Mouse (Mus musculus): Measurements from ENCODE around the gene Gm21294.
"Not testable (repeated sequence)": the region's sequence is repeated elsewhere in the genome, so short reads cannot be mapped to it uniquely, and the experiment has no call there.

Gene Gm21294

DNA sequence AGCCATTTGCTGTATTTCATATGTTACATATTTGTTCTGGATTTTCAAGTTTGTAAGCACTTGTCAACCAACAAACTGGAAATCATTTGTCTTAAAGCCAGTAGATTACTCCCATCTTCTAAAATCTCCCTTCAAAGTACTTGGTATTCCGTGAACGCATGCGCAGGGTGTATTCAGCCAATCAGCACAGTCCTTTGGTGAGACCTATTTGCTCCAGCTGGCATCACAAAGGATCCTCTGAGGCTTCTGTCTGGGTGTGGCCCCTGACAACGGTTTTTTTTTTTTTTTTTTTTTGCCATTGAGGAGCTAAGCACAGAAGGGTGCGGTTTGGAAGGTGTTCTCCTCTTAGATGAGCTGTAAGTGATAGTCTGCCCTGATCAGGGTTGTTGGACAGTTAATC is at the start of gene Gm21294:
Gm21294 (plus strand) TSS at position 301 of the 400 bp plus-strand sequence.
- not testable (repeated sequence) for DNase-seq (ENCODE audit: low spot score)

DNA sequence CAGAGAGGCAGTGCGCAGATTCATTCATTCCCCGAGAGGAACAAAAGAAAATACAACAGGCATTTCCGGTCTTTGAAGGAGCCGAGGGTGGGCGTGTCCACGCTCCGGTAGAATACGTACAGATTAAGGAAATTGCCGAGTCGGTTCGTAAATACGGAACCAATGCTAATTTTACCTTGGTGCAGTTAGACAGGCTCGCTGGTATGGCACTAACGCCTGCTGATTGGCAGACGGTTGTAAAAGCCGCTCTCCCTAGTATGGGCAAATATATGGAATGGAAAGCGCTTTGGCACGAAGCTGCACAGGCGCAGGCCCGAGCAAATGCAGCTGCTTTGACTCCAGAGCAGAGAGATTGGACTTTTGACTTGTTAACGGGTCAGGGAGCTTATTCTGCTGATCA is 73.6 kb downstream of the Gm21294 start:
- DNase-seq (ENCODE audit: low spot score) = not testable (repeated sequence)

Measured in embryo, embryonic 10.5 days (tissue).